Mouse (Mus musculus) fat pad, adult 2 months (tissue): ENCODE measurements around the gene Sart3.
"Not testable (repeated sequence)": the region's sequence is repeated elsewhere in the genome, so short reads cannot be mapped to it uniquely, and the experiment has no call there.

Experiments
- DNase-seq: peaks from one replicate; pipeline ENCODE4 v3.0.0-alpha.2; 2011; ENCODE audit warnings: low read depth, low spot score; ENCODE audit errors: extremely low read depth

Gene Sart3

GRCm38 (mm10) chr5:113791197-113792095 lies 19.1 kb upstream of the Sart3 start:
- DNase-seq, result no peak

- no peak for DNase-seq
Observed at GRCm38 (mm10) chr5:113790453-113791196, 18.3 kb upstream of the Sart3 start.

- DNase-seq, result no peak
Observed at GRCm38 (mm10) chr5:113789075-113789788, 16.9 kb upstream of the Sart3 start.

- DNase-seq, result no peak
Observed at GRCm38 (mm10) chr5:113788645-113789044, 16.3 kb upstream of the Sart3 start.

- DNase-seq, result no peak
Observed at GRCm38 (mm10) chr5:113786985-113787384, 14.7 kb upstream of the Sart3 start.

GRCm38 (mm10) chr5:113784104-113784503 lies 11.8 kb upstream of the Sart3 start:
- DNase-seq, result not testable (repeated sequence)

- no peak for DNase-seq
Observed at GRCm38 (mm10) chr5:113783581-113784001, 11.3 kb upstream of the Sart3 start.

- DNase-seq, result no peak
Observed at GRCm38 (mm10) chr5:113782624-113783023, 10.3 kb upstream of the Sart3 start.

- DNase-seq, result no peak
Observed at GRCm38 (mm10) chr5:113781875-113782274, 9.6 kb upstream of the Sart3 start.

- DNase-seq, result no peak
Observed at GRCm38 (mm10) chr5:113781254-113781653, 8.9 kb upstream of the Sart3 start.

- DNase-seq, result no peak
Observed at GRCm38 (mm10) chr5:113780763-113781162, 8.5 kb upstream of the Sart3 start.

- DNase-seq, result no peak
Observed at GRCm38 (mm10) chr5:113780082-113780752, 7.9 kb upstream of the Sart3 start.

- DNase-seq, result no peak
Observed at GRCm38 (mm10) chr5:113779569-113779968, 7.3 kb upstream of the Sart3 start.

- DNase-seq, result not testable (repeated sequence)
Observed at GRCm38 (mm10) chr5:113777728-113778127, 5.4 kb upstream of the Sart3 start.

GRCm38 (mm10) chr5:113776896-113777226 lies 4.6 kb upstream of the Sart3 start:
- no peak for DNase-seq

GRCm38 (mm10) chr5:113776128-113776895 lies 4.0 kb upstream of the Sart3 start:
- no peak for DNase-seq

- no peak for DNase-seq
Observed at GRCm38 (mm10) chr5:113775585-113775984, 3.3 kb upstream of the Sart3 start.

- no peak for DNase-seq
Observed at GRCm38 (mm10) chr5:113773664-113774063, 1.4 kb upstream of the Sart3 start.

GRCm38 (mm10) chr5:113772905-113773519 lies 702 bp upstream of the Sart3 start:
- DNase-seq, result no peak
